Mouse (Mus musculus): Measurements from ENCODE around the gene Ica1l. TPM values are rescaled to one million over a fixed set of nuclear protein-coding genes. Genes with fewer than 3 reads are reported as not detected.

The Ica1l gene
- polyA plus RNA-seq, 1 experiment from 2014 or later = 0.20 TPM

- Histone ChIP-seq H3K4me3 (ENCODE audit: low read length) (no peak overlapping the region), H3K4me2 (ENCODE audit: low read depth, low read length) (no peak overlapping the region), H3K36me3 (ENCODE audit: control insufficient read depth, insufficient read depth) (0 out of 2 replicates have a peak, but pooled peaks cover 2% of the 10 kb centered on the region), H3K9me3 (replicated peaks; ENCODE audit: control insufficient read depth, low read length) (no peaks in the 10 kb centered on the region), H3K9ac (ENCODE audit: low read length) (no peak overlapping the region), H3K27me3 (ENCODE audit: control insufficient read depth, insufficient read depth, low read length) (no peaks in the 10 kb centered on the region), H3K27ac (ENCODE audit: low read length) (no peak overlapping the region), H3K4me1 (ENCODE audit: control insufficient read depth, insufficient read depth, low read length) (peaks cover 3% of the 10 kb centered on the region; the same call in 1 of the 2 replicates)
- no peak for ATAC-seq (replicated peaks; ENCODE audit: extremely low read depth, insufficient read depth, low FRiP score)
- WGBS = 44% methylated on average over 1 of the region's 1 CpGs
Observed at GRCm38 (mm10) chr1:59945969-59946368, 97.0 kb downstream of the Ica1l start.

GRCm38 (mm10) chr1:59943825-59944224 is 99.2 kb downstream of the Ica1l start:
- 34% methylated on average over 5 of the region's 5 CpGs for WGBS
- no peak for ATAC-seq (replicated peaks; ENCODE audit: extremely low read depth, insufficient read depth, low FRiP score)
- Histone ChIP-seq H3K36me3 (ENCODE audit: control insufficient read depth, insufficient read depth) (no peaks in the 10 kb centered on the region), H3K27ac (ENCODE audit: low read length) (no peak overlapping the region), H3K4me2 (ENCODE audit: low read depth, low read length) (no peak overlapping the region), H3K4me1 (ENCODE audit: control insufficient read depth, insufficient read depth, low read length) (peaks cover 3% of the 10 kb centered on the region), H3K27me3 (ENCODE audit: control insufficient read depth, insufficient read depth, low read length) (no peaks in the 10 kb centered on the region), H3K9ac (ENCODE audit: low read length) (no peak overlapping the region), H3K4me3 (ENCODE audit: low read length) (no peak overlapping the region), H3K9me3 (replicated peaks; ENCODE audit: control insufficient read depth, low read length) (no peaks in the 10 kb centered on the region)

GRCm38 (mm10) chr1:59942057-59942790 is 100.8 kb downstream of the Ica1l start:
- Histone ChIP-seq H3K9ac (ENCODE audit: low read length) (no peak overlapping the region), H3K9me3 (replicated peaks; ENCODE audit: control insufficient read depth, low read length) (no peaks in the 10 kb centered on the region), H3K36me3 (ENCODE audit: control insufficient read depth, insufficient read depth) (no peaks in the 10 kb centered on the region), H3K4me3 (ENCODE audit: low read length) (no peak overlapping the region), H3K4me2 (ENCODE audit: low read depth, low read length) (no peak overlapping the region), H3K27me3 (ENCODE audit: control insufficient read depth, insufficient read depth, low read length) (no peaks in the 10 kb centered on the region), H3K4me1 (ENCODE audit: control insufficient read depth, insufficient read depth, low read length) (peaks cover 3% of the 10 kb centered on the region), H3K27ac (ENCODE audit: low read length) (no peak overlapping the region)
- 64% methylated on average over 6 of the region's 6 CpGs for WGBS
- no peak for ATAC-seq (replicated peaks; ENCODE audit: extremely low read depth, insufficient read depth, low FRiP score)

GRCm38 (mm10) chr1:59941063-59941462 is 101.9 kb downstream of the Ica1l start:
- no peaks in the 10 kb centered on the region for H3K36me3 ChIP-seq (ENCODE audit: control insufficient read depth, insufficient read depth)
- no peak overlapping the region for H3K4me3 ChIP-seq (ENCODE audit: low read length)
- 98% methylated on average over 1 of the region's 1 CpGs for WGBS
- H3K27ac ChIP-seq (ENCODE audit: low read length) = no peak overlapping the region
- no peak overlapping the region for H3K9ac ChIP-seq (ENCODE audit: low read length)
- H3K9me3 ChIP-seq (replicated peaks; ENCODE audit: control insufficient read depth, low read length) = no peaks in the 10 kb centered on the region
- no peak overlapping the region for H3K4me2 ChIP-seq (ENCODE audit: low read depth, low read length)
- peaks cover 3% of the 10 kb centered on the region for H3K4me1 ChIP-seq (ENCODE audit: control insufficient read depth, insufficient read depth, low read length)
- ATAC-seq (replicated peaks; ENCODE audit: extremely low read depth, insufficient read depth, low FRiP score) = no peak
- no peaks in the 10 kb centered on the region for H3K27me3 ChIP-seq (ENCODE audit: control insufficient read depth, insufficient read depth, low read length)

GRCm38 (mm10) chr1:59932991-59933390 is 110.0 kb downstream of the Ica1l start:
- Histone ChIP-seq H3K9me3 (replicated peaks; ENCODE audit: control insufficient read depth, low read length) (no peaks in the 10 kb centered on the region), H3K4me3 (ENCODE audit: low read length) (no peak overlapping the region), H3K9ac (ENCODE audit: low read length) (no peak overlapping the region), H3K27ac (ENCODE audit: low read length) (no peak overlapping the region), H3K27me3 (ENCODE audit: control insufficient read depth, insufficient read depth, low read length) (no peaks in the 10 kb centered on the region), H3K4me1 (ENCODE audit: control insufficient read depth, insufficient read depth, low read length) (no peaks in the 10 kb centered on the region), H3K4me2 (ENCODE audit: low read depth, low read length) (no peak overlapping the region), H3K36me3 (ENCODE audit: control insufficient read depth, insufficient read depth) (no peaks in the 10 kb centered on the region)
- ATAC-seq (replicated peaks; ENCODE audit: extremely low read depth, insufficient read depth, low FRiP score) = no peak
- 94% methylated on average over 2 of the region's 2 CpGs for WGBS

Other genes with a start within 250 kb of the Ica1l start
- 2.9 and 4.8 TPM in 2 replicates for gene Fam117b, start 130.2 kb downstream of the Ica1l start, polyA plus RNA-seq (2015; fragmentation: Nextera tagmentation; extraction: Ambion mirVana)
- gene Carf, start 55.1 kb upstream of the Ica1l start, polyA plus RNA-seq (2015; fragmentation: Nextera tagmentation; extraction: Ambion mirVana) = 4.0 and 5.4 TPM in 2 replicates
- 31.0 and 35.3 TPM in 2 replicates for gene Wdr12, start 55.5 kb upstream of the Ica1l start, polyA plus RNA-seq (2015; fragmentation: Nextera tagmentation; extraction: Ambion mirVana)
- 6.4 and 8.1 TPM in 2 replicates for gene Nbeal1, start 137.4 kb upstream of the Ica1l start, polyA plus RNA-seq (2015; fragmentation: Nextera tagmentation; extraction: Ambion mirVana)